Mouse (Mus musculus): ENCODE data around the gene Zfp940.

GRCm38 (mm10) chr7:29783871-29784551, 69.5 kb downstream of the Zfp940 start, which contains the start of gene Zfp30:
- no peak for TF ChIP-seq CTCF (IDR thresholded peaks at IDR 0.05; ENCODE audit: control insufficient read depth, insufficient read depth, insufficient read length)
- no peak for TF ChIP-seq MYOD1 (IDR thresholded peaks at IDR 0.05; ENCODE audit: control insufficient read depth, insufficient read length, low read depth)

All from C2C12 (cell line).